Mouse (Mus musculus): ENCODE measurements around the gene Smoc2. TPM values are rescaled to one million over a fixed set of nuclear protein-coding genes. Genes with fewer than 3 reads are reported as not detected.

The Smoc2 gene
- 10 to 100 TPM; 10.1 to 12.3 TPM for total RNA-seq (2021)

GRCm38 (mm10) chr17:14279177-14279965 is at the start of gene Smoc2:
Gene Smoc2, plus strand, starts transcription at chr17:14279506.
- intact Hi-C loops (cut with DNase I) = no loop called here
- DNase-seq (ENCODE audit: low spot score in 2 of 2) = peak; percentile 17

GRCm38 (mm10) chr17:14230698-14231430 is 48.4 kb upstream of the Smoc2 start:
- no peak for DNase-seq (ENCODE audit: low spot score in 2 of 2)

GRCm38 (mm10) chr17:14232629-14233028 is 46.7 kb upstream of the Smoc2 start:
- intact Hi-C loops (cut with DNase I) = loop anchor here (1.0 to 5.0 kb wide), 4 partner anchors 56 to 675 kb away; no protein-coding TSS in a partner anchor
- DNase-seq (ENCODE audit: low spot score in 2 of 2) = peak; percentile 81 to 88

More at GRCm38 (mm10) chr17:14230698-14231430, 48.4 kb upstream of the Smoc2 start:
- intact Hi-C loops (cut with DNase I) = loop anchor here (5.0 kb wide), 1 partner anchor 676 kb away; no protein-coding TSS in a partner anchor

GRCm38 (mm10) chr17:14233658-14234057 is 45.6 kb upstream of the Smoc2 start:
- intact Hi-C loops (cut with DNase I) = loop anchor here (2.0 to 5.0 kb wide), 2 partner anchors 55 to 674 kb away; no protein-coding TSS in a partner anchor

GRCm38 (mm10) chr17:14234774-14235389 is 44.4 kb upstream of the Smoc2 start:
- DNase-seq (ENCODE audit: low spot score in 2 of 2) = no peak
- intact Hi-C loops (cut with DNase I) = loop anchor here (5.0 kb wide), 1 partner anchor 672 kb away; no protein-coding TSS in a partner anchor

More at GRCm38 (mm10) chr17:14233658-14234057, 45.6 kb upstream of the Smoc2 start:
- DNase-seq (ENCODE audit: low spot score in 2 of 2) = no peak

- intact Hi-C loops (cut with DNase I) = no loop called here
- no peak for DNase-seq (ENCODE audit: low spot score in 2 of 2)
These were observed 42.2 kb upstream of the Smoc2 start for GRCm38 (mm10) chr17:14237134-14237533.

GRCm38 (mm10) chr17:14239960-14240359 is 39.3 kb upstream of the Smoc2 start:
- DNase-seq (ENCODE audit: low spot score in 2 of 2) = peak in 1 of 2 experiments; percentile 43

GRCm38 (mm10) chr17:14242634-14243033 is 36.7 kb upstream of the Smoc2 start:
- intact Hi-C loops (cut with DNase I) = no loop called here
- DNase-seq (ENCODE audit: low spot score in 2 of 2) = peak in 1 of 2 experiments; percentile 47

More at GRCm38 (mm10) chr17:14239960-14240359, 39.3 kb upstream of the Smoc2 start:
- intact Hi-C loops (cut with DNase I) = no loop called here

- intact Hi-C loops (cut with DNase I) = no loop called here
- no peak for DNase-seq (ENCODE audit: low spot score in 2 of 2)
These were observed 34.9 kb upstream of the Smoc2 start for GRCm38 (mm10) chr17:14244195-14244965.

GRCm38 (mm10) chr17:14246266-14246665 is 33.0 kb upstream of the Smoc2 start:
- intact Hi-C loops (cut with DNase I) = no loop called here

GRCm38 (mm10) chr17:14247931-14248330 is 31.4 kb upstream of the Smoc2 start:
- intact Hi-C loops (cut with DNase I) = loop anchor here (2.0 kb wide), 2 partner anchors 41 to 73 kb away; no protein-coding TSS in a partner anchor
- peak; percentile 68 to 97 for DNase-seq (ENCODE audit: low spot score in 2 of 2)

More at GRCm38 (mm10) chr17:14246266-14246665, 33.0 kb upstream of the Smoc2 start:
- no peak for DNase-seq (ENCODE audit: low spot score in 2 of 2)

GRCm38 (mm10) chr17:14249595-14249994 is 29.7 kb upstream of the Smoc2 start:
- intact Hi-C loops (cut with DNase I) = loop anchor here (2.0 kb wide), 2 partner anchors 43 to 75 kb away; no protein-coding TSS in a partner anchor
- DNase-seq (ENCODE audit: low spot score in 2 of 2) = peak in 1 of 2 experiments; percentile 44

GRCm38 (mm10) chr17:14250401-14250800 is 28.9 kb upstream of the Smoc2 start:
- intact Hi-C loops (cut with DNase I) = no loop called here
- DNase-seq (ENCODE audit: low spot score in 2 of 2) = no peak

- intact Hi-C loops (cut with DNase I) = no loop called here
- DNase-seq (ENCODE audit: low spot score in 2 of 2) = no peak
These were observed 26.9 kb upstream of the Smoc2 start for GRCm38 (mm10) chr17:14252456-14252855.

- intact Hi-C loops (cut with DNase I) = no loop called here
- no peak for DNase-seq (ENCODE audit: low spot score in 2 of 2)
These were observed 24.7 kb upstream of the Smoc2 start for GRCm38 (mm10) chr17:14254616-14255015.

- no peak for DNase-seq (ENCODE audit: low spot score in 2 of 2)
- intact Hi-C loops (cut with DNase I) = no loop called here
These were observed 21.3 kb upstream of the Smoc2 start for GRCm38 (mm10) chr17:14257799-14258520.

- DNase-seq (ENCODE audit: low spot score in 2 of 2) = no peak
- intact Hi-C loops (cut with DNase I) = no loop called here
These were observed 20.4 kb upstream of the Smoc2 start for GRCm38 (mm10) chr17:14258906-14259305.

- no peak for DNase-seq (ENCODE audit: low spot score in 2 of 2)
- intact Hi-C loops (cut with DNase I) = no loop called here
These were observed 18.3 kb upstream of the Smoc2 start for GRCm38 (mm10) chr17:14260966-14261365.
